Mouse (Mus musculus) stomach, postnatal 0 days (tissue): ENCODE data around the gene Hemk1.

ENCODE experiments used
- CTCF ChIP-seq: IDR thresholded peaks from 2 replicates; pipeline ENCODE4 v1.5.1; 2016; ENCODE audit warnings: antibody characterized with exemption, low read depth, mild to moderate bottlenecking, moderate library complexity
- EP300 ChIP-seq: optimal IDR thresholded peaks from 2 replicates; pipeline ENCODE3; 2016; ENCODE audit warnings: antibody characterized with exemption

DNA sequence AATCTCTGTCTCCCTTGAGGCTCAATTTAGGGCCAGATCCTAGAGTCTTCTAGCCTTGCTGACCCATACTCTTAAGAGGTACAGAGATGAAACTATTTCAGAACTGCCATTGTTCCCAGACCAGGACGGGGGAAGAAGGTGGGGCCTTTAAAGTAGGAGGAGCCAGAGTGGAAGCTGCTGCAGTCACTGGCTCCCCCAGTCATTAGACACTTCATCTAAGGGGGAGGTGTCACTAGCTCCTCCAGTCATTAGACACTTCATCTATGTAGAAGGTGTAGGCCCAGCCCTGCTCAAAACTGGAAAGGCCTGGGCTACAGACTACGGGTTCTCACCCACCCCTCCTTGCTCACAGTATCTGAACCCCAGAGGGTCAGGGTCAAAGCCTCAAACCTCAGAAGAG, 50.9 kb downstream of the Hemk1 start:
- TF ChIP-seq CTCF (no peak), EP300 (no peak)
